Mouse (Mus musculus) neural tube, embryonic 14.5 days (tissue): ENCODE results near the gene Cdk17. TPM values are rescaled to one million over a fixed set of nuclear protein-coding genes. Genes with fewer than 3 reads are reported as not detected.
A peak's percentile ranks its signal among the peaks of the same experiment; 100 is the strongest.
"Not testable (repeated sequence)": the region's sequence is repeated elsewhere in the genome, so short reads cannot be mapped to it uniquely, and the experiment has no call there.

Experiments used
- ATAC-seq: fragments of 200-750 bp; cut with Nextera tagmentation; 2 replicates; pipeline ENCODE4 v1.8.0; 2017; ENCODE audit warnings: low read depth, mild to moderate bottlenecking, moderate TSS enrichment, moderate library complexity
- H3K27ac ChIP-seq: fragments of 300-500 bp; sonication (generic); 2 replicates; pipeline ENCODE4 v1.5.1; 2014; ENCODE audit warnings: low read depth, mild to moderate bottlenecking, control low read depth, low read length, moderate library complexity, mixed read lengths
- H3K27me3 ChIP-seq: fragments of 300-500 bp; sonication (generic); 2 replicates; pipeline ENCODE4 v1.6.1; 2014; ENCODE audit warnings: low read length; ENCODE audit not compliant: control insufficient read depth, insufficient read depth
- H3K36me3 ChIP-seq: fragments of 300-500 bp; sonication (generic); 2 replicates; pipeline ENCODE4 v1.6.1; 2014; ENCODE audit warnings: low read length, mixed read lengths; ENCODE audit not compliant: control insufficient read depth, insufficient read depth
- H3K4me1 ChIP-seq: fragments of 300-500 bp; sonication (generic); 2 replicates; pipeline ENCODE4 v1.6.1; 2014; ENCODE audit warnings: low read length; ENCODE audit not compliant: control insufficient read depth, insufficient read depth
- H3K4me2 ChIP-seq: fragments of 300-500 bp; sonication (generic); 2 replicates; pipeline ENCODE4 v1.6.1; 2014; ENCODE audit warnings: mild to moderate bottlenecking, low read depth, low read length, control low read depth
- H3K4me3 ChIP-seq: fragments of 300-500 bp; sonication (generic); 2 replicates; pipeline ENCODE4 v1.5.1; 2014; ENCODE audit warnings: low read depth, low read length, control low read depth, mixed read lengths
- H3K9ac ChIP-seq: fragments of 300-500 bp; sonication (generic); replicated peaks from 2 replicates; pipeline ENCODE4 v1.6.1; 2014; ENCODE audit warnings: low read depth, mild to moderate bottlenecking, control low read depth, low read length, mixed read lengths
- H3K9me3 ChIP-seq: fragments of 300-500 bp; sonication (generic); 2 replicates; pipeline ENCODE4 v1.6.1; 2016; ENCODE audit warnings: low read length; ENCODE audit not compliant: control insufficient read depth
- WGBS: fragments of 180-500 bp; shearing (Covaris S2); extraction: QIAGEN DNeasy Blood & Tissue Kit; methylation state at CpG from one replicate; pipeline ENCODE4 v1.1.7; 2014; 5-methylcytosine and 5-hydroxymethylcytosine counted together
- polyA plus RNA-seq: library from polyadenylated mRNA; unstranded; fragments of >200 nt; fragmentation: Nextera tagmentation; extraction: Ambion mirVana; gene quantifications from 2 replicates; pipeline ENCODE4 v1.2.1, GENCODE M21; 2014

The Cdk17 gene
- polyA plus RNA-seq, 1 experiment from 2014 or later = 62.8 TPM

DNA sequence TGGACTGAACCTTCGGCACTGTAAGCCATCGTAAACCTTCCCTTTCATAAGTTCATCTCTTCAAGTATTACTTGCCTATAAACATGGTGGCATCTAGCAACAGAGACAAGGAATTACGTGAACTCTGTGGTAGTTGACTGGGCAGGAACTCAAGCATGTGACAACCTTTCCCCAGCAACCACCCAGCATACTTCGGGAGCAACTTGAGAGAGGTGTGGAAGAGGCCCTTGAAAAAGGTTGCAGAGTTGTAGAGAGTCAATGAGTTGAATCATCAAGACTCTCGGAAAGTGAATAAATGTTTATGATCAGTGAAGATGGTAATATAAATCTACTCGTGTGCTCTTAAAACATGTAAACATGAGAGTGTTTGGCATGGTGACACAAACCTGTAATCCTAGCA is 13.0 kb upstream of the Cdk17 start:
- no peaks in the 10 kb centered on the region for H3K36me3 ChIP-seq
- no peak for ATAC-seq
- no peaks in the 10 kb centered on the region for H3K4me1 ChIP-seq
- H3K4me3 ChIP-seq = no peak overlapping the region
- H3K9ac ChIP-seq = no peak overlapping the region
- no peaks in the 10 kb centered on the region for H3K27me3 ChIP-seq
- H3K27ac ChIP-seq = no peak overlapping the region
- H3K9me3 ChIP-seq = no peaks in the 10 kb centered on the region
- no peak overlapping the region for H3K4me2 ChIP-seq
- WGBS = 94% methylated on average over 6 of the region's 6 CpGs

DNA sequence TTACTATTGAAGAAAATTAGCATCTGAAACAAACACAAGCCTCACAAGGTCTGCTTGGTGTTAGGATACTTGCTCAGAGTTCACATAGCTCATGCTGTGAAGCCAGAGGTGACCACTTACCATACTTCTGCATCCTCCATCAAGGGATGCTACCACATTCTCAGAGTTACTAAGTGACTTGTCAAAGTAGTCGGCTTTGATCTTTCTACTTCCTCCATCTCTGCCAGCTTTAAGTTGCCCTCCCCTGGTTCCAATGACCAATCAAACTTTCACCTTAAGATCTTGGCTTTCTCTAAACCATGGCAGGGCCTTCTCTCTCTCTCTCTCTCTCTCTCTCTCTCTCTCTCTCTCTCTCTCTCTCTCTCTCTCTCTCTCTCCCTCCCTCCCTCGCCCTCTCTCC is 11.1 kb upstream of the Cdk17 start:
- Histone ChIP-seq H3K36me3 (no peaks in the 10 kb centered on the region), H3K4me2 (no peak overlapping the region), H3K9ac (no peak overlapping the region), H3K9me3 (no peaks in the 10 kb centered on the region), H3K4me1 (no peaks in the 10 kb centered on the region), H3K27me3 (no peaks in the 10 kb centered on the region), H3K27ac (no peak overlapping the region), H3K4me3 (no peak overlapping the region)
- WGBS = 47% methylated on average over 1 of the region's 2 CpGs
- ATAC-seq = no peak

DNA sequence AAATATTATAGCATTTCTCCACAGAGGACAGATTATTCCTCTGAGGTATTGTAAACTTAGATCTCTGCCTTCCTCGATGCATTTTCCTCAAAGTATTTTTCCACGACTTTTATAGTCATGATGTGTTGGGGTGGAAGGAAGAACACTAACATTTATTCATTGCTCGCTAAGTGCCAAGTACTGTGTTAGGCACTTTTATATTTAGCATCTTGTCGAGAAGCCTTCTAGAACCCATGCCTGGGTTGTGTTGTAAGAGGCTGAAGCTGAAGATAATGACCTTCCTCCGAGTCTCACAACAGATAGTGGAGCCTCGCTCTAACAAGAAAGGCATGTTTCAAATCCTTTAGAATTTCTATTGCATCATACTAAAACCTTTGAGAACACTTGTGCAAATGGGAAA is 8.9 kb upstream of the Cdk17 start:
- Histone ChIP-seq H3K4me1 (no peaks in the 10 kb centered on the region), H3K9ac (no peak overlapping the region), H3K27ac (no peak overlapping the region), H3K4me2 (no peak overlapping the region), H3K36me3 (no peaks in the 10 kb centered on the region), H3K27me3 (no peaks in the 10 kb centered on the region), H3K9me3 (no peaks in the 10 kb centered on the region), H3K4me3 (no peak overlapping the region)
- 80% methylated on average over 6 of the region's 6 CpGs for whole genome bisulfite sequencing
- no peak for ATAC-seq

DNA sequence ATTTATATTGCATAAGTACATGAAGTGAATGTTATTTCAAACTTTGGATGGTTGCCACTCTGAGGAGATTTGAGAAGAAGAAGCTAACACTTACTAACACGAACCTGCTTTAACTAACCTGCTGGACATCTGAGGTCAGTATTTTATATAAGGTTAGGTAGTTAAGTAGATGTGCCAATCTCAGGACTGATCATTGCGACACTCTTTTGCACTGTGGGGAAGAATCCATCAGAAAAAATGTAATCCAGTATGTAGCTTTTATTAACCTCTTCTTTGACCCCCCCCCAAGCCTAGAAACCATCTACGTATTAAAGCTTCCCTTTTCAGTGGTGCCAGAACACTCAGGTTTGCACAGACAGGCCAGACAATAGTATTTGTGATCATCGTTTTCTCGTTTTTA is 8.0 kb upstream of the Cdk17 start:
- H3K9me3 ChIP-seq = no peaks in the 10 kb centered on the region
- H3K27me3 ChIP-seq = no peaks in the 10 kb centered on the region
- no peak overlapping the region for H3K4me2 ChIP-seq
- no peaks in the 10 kb centered on the region for H3K4me1 ChIP-seq
- no peak overlapping the region for H3K4me3 ChIP-seq
- WGBS = 91% methylated on average over 5 of the region's 5 CpGs
- no peak for ATAC-seq
- H3K27ac ChIP-seq = no peak overlapping the region
- no peak overlapping the region for H3K9ac ChIP-seq
- H3K36me3 ChIP-seq = no peaks in the 10 kb centered on the region

DNA sequence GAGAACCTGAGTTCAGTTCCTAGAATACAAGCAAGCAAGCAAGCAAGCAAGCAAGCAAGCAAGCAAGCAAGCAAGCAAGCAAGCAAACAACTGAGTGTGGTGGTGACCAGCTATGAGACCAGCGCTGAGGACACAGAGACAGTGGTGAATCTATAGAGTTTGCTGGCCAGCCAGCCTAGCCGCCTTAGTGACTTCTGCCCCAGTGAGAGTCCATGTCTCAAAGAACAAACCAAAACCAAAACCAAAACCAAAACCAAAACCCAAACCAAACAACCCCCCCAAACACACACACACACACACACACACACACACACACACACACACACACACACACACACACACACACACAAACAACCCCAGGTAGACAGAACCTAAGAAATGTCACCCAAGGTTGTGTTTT is 7.3 kb upstream of the Cdk17 start:
- H3K4me3 ChIP-seq, H3K27me3 ChIP-seq, H3K4me1 ChIP-seq, H3K9me3 ChIP-seq, ATAC-seq, H3K27ac ChIP-seq, H3K9ac ChIP-seq, H3K36me3 ChIP-seq, H3K4me2 ChIP-seq: not testable (repeated sequence)
- 93% methylated on average over 2 of the region's 2 CpGs for WGBS

DNA sequence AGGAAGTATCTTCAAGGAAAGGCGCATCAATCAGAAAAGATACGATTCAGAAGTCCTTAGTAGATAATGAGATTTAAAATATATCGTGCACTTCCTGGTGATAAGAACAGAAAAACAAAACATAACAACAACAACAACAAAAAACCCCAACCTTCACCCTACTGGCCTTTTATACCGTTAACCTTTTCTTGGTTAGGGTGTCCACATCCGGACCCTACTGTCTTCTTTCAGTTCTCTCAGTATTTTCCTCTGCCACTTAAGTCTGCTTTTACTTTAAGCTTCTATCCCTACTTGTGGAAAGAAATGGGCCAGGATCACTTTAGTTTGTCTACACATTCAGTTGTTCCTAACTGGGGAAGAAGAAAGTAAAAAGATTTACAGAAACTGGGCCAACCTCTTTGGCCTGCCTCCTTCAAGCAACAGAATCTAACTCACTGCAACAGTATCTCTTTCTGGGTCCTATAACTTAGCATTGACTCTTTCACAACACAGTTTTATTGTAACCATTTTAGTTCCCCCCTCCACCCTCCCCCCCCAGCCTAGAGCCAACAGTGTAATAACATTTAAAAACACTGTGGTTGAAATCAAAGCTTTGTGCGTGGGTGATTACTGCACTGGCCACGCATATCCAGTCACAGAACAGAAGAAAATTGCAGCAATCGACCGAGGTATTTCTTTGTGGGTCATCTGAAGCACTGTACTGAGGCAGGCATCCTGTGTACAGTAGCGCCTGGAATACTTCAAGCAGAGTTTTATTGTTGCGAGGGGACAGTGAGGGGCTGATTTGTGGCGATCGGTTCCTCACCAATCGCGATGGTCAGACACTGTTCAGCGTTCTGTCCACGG is 801 bp upstream of the Cdk17 start:
- Histone ChIP-seq H3K9me3 (no peaks in the 10 kb centered on the region), H3K36me3 (no peaks in the 10 kb centered on the region), H3K4me1 (peaks cover 9% of the 10 kb centered on the region), H3K27me3 (no peaks in the 10 kb centered on the region), H3K9ac (no peak overlapping the region), H3K4me2 (peak overlapping the region; percentile 60), H3K27ac (peak overlapping the region; percentile 62), H3K4me3 (peak overlapping the region; percentile 97)
- peak; percentile 75 for ATAC-seq
- WGBS = 27% methylated on average over 17 of the region's 17 CpGs

DNA sequence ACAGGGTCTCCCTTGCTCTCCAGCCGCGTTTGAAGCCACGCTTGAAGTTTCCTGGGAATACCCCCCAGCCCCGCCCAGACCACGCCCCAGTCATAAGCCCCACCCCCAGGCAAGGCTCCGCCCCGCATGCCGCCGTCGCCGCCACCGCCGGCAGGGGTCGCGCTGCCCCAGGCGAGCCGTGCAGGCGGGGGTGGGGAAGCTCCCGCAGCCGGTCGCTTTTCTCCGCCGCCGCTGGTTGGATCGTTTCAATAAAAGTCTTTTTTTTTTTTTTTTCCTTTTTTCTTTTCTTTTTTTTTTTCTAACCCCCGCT is 223 bp upstream of the Cdk17 start:
- no peaks in the 10 kb centered on the region for H3K36me3 ChIP-seq
- ATAC-seq = peak; percentile 87
- no peaks in the 10 kb centered on the region for H3K27me3 ChIP-seq
- H3K9me3 ChIP-seq = no peaks in the 10 kb centered on the region
- peak overlapping the region; percentile 98 for H3K9ac ChIP-seq
- H3K4me2 ChIP-seq = peak overlapping the region; percentile 60
- 2% methylated on average over 26 of the region's 26 CpGs for WGBS
- peak overlapping the region; percentile 99 for H3K27ac ChIP-seq
- H3K4me3 ChIP-seq = peak overlapping the region; percentile 97
- H3K4me1 ChIP-seq = peaks cover 14% of the 10 kb centered on the region

DNA sequence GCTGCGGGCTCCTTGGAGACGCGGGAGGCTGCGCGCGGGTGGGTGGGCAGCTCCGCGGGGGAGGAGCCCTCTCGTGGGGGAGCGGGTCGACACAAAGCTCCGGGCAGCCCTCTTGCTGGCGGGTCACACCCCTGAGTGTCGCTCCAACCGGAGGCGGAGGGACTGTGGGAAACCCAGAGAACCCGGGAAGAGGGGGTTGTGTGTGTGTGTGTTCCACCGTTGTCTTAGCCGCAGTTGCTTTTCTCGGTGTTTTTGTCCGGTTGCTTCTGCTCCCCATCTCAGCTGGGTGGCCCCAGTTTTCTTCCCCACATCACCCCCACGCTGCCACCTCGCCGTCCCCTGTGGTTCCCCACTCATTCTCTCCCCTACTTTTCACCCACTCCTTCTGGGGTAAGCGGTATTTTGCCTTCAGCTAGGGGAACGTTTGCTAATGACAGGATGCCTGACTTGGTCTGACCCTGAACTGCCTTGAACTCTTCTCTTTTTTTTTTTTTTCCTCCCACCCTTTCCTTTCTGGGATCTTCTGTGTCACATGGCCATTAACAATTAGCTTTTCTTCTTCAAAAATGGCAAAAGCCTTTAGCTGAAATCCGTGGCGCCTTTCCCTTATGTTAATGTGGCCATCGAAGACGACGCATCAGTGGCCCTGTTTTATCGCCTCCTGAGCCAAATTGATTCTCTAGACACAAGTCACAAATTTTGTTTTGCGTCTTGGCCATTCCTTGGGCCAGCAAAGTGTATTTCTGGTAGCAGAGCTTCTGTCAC is 1.0 kb downstream of the Cdk17 start:
- peaks cover 26% of the 10 kb centered on the region for H3K4me1 ChIP-seq
- ATAC-seq = peak; percentile 45
- H3K4me2 ChIP-seq = peak overlapping the region; percentile 60
- no peaks in the 10 kb centered on the region for H3K27me3 ChIP-seq
- H3K9me3 ChIP-seq = no peaks in the 10 kb centered on the region
- 1% methylated on average over 33 of the region's 33 CpGs for WGBS
- peak overlapping the region; percentile 97 for H3K4me3 ChIP-seq
- H3K27ac ChIP-seq = peak overlapping the region; percentile 99
- H3K9ac ChIP-seq = peak overlapping the region; percentile 98
- no peaks in the 10 kb centered on the region for H3K36me3 ChIP-seq

DNA sequence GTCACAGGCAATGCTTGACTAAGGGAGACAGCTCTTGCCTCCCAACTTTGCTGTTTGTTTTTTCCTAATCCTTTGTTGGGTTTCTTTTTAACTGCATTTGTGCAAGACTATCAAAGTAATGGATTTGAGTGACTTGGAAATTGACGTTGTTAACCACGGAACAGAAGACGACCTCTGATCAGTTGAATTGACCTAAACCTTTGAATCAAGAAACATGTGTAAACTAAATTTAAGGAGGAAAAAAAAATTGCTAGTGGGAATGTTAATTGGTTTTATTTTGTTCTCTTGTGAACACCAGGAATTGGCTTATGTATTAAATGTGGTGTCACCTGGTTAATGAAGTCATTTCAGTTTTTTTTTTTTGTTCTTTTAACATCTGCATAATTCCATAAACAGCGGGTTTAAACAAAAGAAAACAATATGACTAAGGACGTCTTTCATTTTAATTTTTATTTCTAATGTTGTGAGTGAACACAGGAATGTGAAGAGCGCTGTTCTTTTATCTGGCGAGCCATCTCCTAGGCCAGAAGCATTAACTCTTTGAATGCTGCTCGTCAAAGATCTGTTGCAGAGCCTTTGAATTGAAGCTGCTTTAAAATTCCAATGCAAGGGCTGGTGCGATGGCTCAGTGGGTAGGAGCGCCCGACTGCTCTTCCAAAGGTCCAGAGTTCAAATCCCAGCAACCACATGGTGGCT is 1.7 kb downstream of the Cdk17 start:
- peak overlapping the region; percentile 97 for H3K4me3 ChIP-seq
- peak overlapping the region; percentile 99 for H3K27ac ChIP-seq
- no peaks in the 10 kb centered on the region for H3K36me3 ChIP-seq
- no peaks in the 10 kb centered on the region for H3K27me3 ChIP-seq
- 7% methylated on average over 11 of the region's 11 CpGs for WGBS
- no peak for ATAC-seq
- H3K4me2 ChIP-seq = peak overlapping the region; percentile 60
- H3K4me1 ChIP-seq = peaks cover 26% of the 10 kb centered on the region
- H3K9me3 ChIP-seq = no peaks in the 10 kb centered on the region
- H3K9ac ChIP-seq = peak overlapping the region; percentile 98
